Mouse (Mus musculus) lung, postnatal 4 days (tissue): ENCODE measurements at regions not wholly inside any gene's neighbourhood (a gene's known extent, or its start where the extent isn't known, plus 50 kb on each side); places are given as distances from the start of the nearest gene placed in this dataset.
"Not testable (repeated sequence)": the region's sequence is repeated elsewhere in the genome, so short reads cannot be mapped to it uniquely, and the experiment has no call there.

ENCODE experiments used
- DNase-seq, 2 experiments: peaks; one replicate each; pipeline ENCODE4 v3.0.0; 2021

DNA sequence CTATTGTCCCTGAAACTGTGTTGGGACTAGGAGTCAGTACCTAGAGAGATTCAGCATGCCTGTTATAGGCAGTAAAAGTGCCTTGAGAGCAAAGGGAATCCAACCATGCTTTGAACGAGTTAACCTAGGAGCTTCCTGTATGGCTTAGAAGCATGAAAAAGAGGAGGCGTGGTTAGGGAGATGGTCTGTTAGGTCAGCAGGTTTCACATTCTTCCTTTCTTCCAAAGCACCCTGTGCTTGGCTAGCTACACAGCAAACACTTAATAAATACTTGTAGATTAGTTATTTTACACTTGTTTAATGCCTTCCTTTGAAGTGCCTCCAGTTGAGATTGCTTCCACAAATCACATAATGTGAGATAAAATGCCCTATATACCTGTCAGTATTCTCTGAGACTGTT lies 284.9 kb upstream of the Adgra3 start:
- no peak for DNase-seq

DNA sequence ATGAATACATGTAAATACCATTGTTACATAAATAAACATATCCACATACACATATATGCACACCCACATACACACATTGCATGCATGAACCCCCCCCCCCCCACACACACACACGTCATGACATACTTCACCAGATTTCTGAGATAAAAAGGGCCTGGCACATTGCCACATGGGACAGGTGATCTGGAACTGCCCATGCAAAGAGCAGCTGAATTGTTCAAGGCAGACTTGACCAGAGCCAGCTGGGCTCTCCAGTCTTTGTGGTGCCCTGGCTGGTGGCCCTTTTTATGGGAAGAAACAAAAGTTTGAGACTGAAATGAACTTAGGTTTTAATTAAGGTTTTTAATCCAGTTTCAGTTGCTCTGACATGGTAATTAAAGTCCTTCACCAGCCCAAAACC lies 250.7 kb upstream of the Adgra3 start:
- no peak for DNase-seq

DNA sequence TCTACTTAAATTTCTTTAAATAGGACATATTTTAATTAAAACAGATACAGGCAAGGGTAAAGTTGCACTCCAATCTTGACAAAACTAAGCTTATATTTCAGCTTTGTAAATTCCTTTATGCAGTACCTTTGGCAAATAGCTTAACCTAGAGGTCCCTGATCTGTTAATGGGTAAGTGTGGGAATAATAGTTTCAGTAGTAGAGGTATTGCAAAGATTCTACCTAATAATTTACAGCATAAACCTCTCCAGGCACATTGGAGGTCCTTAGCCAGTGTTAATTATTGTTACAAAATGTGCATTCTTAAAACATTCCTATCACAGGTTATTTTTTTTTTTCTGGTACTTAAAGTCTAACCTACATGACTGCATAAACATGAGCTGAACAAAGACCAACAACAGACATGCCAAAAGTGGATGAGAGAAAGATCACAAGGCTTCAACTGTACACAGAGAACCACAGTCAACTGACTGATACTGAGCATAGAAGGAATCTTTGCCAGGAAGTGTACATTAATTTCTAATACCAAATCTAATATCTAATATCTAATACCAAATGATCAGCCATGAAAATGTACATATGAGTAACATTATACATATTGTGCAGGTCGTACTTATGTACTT lies 245.2 kb upstream of the Adgra3 start:
- no peak for DNase-seq

DNA sequence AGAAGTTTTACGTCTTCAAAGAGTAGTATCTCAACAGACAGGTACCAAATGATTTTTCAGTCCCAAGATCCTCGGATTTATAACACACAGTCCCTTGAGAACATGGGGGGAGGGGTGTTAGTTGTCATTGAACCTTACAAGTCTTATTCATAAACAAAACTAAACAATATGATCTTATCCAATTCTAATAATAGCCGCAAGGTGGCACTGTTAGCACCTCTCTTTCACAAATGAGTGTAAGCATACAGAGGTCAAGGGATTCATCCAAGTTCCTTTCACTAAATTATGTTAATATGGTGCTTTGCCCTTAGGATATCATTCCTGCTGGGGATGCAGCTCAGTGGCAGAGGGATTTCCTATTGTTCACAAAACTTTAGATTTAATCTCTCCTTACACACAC lies 235.0 kb upstream of the Adgra3 start:
- DNase-seq, result no peak

DNA sequence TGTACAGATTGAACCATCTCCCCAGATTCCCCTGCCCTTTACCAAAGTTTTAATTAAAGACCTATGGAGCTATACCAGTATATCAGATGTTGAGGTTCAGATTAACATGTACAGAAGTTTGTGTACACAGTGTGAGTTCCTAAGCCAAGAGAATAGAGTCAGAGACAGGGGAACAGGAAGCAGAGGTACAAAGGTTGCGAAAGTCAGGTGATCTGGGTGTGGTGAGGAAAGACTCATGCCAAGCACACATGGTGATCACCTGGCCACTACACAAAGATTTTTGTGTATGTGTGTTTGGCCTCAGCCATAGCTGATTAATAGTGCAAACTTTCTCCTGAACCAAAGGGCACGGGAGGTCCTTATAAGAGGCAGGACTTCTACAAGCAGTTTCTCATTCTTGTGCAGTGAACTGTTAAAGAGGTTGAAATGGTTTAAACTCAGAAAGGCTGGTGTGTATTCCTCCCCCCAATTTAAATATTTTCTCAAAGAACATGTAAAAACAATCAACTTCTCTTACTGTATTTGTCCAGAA lies 232.1 kb upstream of the Adgra3 start:
- no peak for DNase-seq

DNA sequence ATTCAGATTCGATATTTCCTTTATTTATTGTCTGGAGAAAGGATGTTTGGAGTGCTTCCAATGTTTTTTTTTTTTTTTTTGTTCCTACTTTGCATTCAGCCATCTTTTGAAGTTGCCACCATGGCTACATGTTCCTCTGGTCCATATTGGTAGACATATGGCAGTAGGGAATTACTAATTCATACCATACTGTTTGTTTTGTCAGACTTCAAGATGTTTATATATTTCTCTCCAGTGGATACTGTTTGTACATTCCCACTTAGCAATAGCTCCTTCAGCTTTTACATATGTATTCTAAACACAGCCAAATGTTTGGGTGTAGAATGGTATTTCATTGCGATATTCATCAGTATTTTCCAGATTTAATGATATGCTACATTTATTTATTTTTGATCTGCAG lies 201.6 kb upstream of the Adgra3 start:
- DNase-seq, result no peak

DNA sequence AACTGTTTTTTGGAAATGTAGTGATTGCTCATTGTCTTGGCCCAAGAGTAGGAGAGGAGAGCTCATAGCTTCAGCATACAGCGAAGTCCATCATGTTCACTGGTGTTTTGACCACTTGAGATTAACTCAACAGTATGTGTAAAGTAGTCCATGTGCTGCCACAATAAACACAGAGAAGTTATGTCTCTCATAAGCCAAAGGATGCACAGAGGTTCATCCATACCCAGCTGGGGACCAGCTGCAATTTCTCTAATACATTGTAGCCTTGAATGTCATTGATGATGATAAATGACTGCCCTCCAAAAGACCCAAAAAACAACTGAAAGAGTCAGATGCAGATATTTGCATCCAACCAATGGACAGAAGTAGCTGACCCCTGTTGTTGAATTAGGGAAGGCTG lies 199.2 kb upstream of the Adgra3 start:
- DNase-seq, result no peak

DNA sequence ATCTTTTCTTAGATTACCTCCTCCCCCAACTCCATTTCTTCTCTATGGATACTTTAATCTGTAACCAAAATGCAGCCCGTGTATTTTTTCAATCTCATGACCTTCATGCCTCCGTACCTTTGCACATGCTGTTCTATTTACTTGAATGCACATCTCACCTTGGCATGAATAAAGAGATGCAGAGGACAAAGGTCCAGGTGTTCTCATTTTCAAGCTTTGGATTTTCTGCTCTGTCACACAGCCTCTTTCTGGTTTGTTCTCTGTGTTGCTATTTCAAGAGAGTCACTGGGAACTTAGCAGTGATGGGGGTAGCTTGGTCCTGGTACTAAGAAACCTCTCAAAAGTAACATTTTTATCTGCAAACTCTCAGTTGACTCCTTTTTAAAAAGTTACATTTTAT lies 175.3 kb upstream of the Adgra3 start:
- DNase-seq, result no peak

DNA sequence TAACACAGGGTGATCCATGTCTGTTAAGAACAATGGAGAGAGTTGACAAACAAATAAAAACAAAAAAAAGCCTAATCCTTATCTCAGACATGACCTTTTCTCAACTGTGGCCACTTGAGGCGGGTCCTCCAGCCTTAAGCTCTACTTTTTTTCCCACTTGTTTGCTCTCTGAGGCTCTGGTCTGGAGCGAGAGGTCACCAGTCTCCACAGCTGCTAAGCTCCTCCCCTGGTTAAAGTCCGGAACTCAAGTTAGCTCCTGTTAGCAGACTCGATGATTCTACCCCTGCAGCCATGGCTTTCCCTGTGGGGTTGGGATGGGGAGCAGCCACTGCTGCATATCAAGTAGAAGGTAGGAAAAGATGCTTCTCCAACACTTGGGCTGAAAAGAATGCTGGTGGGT lies 158.2 kb upstream of the Adgra3 start:
- DNase-seq, result no peak

DNA sequence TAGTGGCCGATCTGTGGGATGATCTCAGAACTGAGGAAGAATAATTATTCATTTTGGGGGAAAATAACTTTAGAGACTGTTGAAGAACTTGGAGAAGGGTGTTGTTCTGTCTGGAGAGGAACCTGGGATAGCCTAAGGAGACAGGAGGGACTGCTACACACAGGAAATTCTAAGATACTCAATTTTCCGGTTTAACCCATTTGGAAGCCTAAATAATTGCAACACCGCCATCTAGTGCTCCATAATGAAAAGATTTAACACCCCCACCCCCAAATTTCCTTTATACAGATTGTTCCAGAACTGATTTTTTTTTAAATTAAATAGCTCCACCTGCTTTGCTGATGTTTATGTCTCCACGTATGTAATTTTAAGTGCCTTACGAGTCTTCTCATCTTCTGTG lies 157.2 kb upstream of the Adgra3 start:
- DNase-seq, result no peak

DNA sequence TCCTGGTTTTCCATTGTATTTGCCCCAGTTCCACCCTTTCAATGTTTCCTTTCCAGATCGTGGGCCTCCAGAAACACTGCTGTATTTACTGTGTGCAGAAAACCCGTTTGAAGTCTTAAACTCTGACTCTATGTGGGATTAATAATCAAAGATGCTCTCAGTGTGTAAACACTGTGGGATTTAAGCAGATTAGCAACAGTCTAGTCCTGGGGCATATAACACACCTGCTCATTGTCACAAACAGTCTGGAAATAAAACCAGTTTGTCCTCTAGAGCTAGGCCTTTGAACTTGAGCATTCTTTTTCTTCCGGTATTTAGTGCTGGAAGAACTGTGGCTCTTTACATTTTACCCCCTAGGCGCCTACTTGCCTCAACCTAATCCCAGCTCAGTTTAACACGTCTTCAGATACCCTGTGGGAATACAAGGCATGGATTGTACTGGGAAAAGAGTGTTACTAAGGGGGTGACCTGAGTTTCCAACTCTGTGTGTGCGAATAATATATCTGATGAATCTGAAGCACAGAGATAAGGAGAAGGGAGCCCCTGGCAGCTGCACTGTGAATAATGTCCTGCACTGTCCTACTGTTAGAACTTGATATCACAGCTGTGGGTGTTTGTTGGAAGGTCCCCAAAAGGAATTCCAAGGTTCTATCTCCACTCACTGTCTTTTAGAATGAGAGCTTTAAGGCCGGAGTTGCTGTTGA lies 143.7 kb upstream of the Adgra3 start:
- no peak for DNase-seq

DNA sequence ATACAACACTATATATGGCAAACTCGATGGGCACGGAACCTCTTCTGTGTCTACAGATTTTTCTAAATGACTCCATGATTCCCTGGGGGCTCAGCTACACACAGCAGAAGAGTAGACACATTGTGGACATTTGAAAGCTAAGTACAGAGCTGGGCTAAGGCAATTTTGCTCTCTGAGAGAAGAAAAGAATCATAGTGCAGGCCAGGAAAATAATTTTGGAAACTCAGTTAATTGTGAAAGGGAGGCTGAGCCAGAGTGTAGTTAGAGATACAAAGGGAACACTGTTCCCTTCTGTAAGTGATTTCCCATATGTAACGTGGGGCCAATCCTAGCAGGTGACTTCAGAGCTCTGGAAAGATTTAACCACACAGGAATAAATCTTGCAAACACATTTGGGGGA lies 137.6 kb upstream of the Adgra3 start:
- DNase-seq, result no peak

DNA sequence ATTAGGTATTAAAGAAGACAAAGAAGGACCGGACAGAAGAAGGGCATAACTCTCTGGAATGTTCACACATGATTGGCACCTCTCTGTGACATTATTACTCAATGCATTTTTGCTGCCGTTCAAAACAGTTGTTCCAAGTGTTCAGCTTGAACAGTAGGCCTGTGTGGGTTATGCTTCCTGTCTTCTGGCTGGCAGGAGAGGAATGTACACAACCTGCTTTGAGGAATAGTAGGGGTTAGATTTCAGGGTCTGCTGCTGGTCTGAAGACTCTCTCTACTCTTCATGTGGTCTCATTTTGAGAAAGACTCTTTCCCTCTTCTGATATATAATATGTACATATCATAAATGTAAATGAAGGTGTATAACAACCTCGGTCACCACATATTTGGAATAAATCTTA lies 137.2 kb upstream of the Adgra3 start:
- no peak for DNase-seq

DNA sequence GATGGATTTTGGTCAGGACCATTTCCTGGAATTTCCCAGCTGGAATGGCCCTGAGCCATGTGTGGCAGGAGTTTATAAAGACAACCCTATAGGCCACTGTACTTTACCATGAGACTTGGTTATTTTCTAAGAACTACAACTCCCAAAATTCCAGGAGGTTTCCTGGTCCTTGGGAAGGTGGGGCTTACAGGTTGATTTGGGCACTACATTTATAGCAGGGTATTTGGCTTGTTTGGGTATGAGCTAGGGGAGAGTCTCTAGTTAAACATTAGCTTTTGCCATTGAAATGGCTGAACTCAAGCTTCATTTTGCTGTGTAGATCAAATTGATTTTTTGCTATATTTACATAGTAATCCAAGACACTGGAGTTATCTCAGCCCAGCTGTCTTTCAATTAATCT lies 130.6 kb upstream of the Adgra3 start:
- no peak for DNase-seq

DNA sequence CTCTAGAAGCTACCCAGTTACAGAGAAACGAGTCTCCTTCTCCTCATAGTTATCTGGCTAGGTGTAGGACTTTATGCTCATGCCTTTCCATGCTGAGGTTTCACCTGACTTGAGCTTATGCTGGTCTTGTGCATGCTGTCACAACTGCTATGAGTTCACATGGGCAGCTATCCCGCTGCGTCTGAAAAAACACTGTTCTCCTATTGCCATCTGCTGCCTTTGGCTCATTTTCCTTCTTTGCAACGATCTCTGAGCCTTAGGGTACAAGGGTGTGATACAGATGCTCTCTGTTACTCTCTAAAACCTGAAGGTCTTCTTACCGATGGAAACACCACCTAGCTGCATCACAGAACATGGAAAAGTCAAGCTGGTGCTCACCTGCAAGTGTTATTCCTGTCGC lies 123.9 kb upstream of the Adgra3 start:
- DNase-seq, result no peak

DNA sequence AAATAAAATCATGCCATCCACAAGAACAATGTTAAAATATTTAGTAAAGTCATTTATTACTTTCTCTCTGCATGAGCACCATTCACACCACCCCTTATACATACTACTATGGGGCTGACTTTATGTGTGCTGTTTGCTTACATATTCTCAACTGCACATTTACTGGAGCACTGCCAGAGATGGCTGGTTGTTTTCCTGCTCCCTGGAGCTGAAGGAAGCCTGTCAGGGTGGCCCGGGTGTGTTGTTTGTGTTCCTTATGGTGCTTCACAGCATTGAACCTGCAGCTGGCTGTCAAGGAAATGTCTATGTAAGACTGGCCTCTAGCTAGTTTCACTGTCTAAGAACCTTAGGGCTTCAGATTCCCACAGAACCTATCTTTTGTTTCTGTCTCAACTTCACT lies 97.8 kb upstream of the Adgra3 start:
- DNase-seq, result peak in 1 of 2 experiments; percentile 20

DNA sequence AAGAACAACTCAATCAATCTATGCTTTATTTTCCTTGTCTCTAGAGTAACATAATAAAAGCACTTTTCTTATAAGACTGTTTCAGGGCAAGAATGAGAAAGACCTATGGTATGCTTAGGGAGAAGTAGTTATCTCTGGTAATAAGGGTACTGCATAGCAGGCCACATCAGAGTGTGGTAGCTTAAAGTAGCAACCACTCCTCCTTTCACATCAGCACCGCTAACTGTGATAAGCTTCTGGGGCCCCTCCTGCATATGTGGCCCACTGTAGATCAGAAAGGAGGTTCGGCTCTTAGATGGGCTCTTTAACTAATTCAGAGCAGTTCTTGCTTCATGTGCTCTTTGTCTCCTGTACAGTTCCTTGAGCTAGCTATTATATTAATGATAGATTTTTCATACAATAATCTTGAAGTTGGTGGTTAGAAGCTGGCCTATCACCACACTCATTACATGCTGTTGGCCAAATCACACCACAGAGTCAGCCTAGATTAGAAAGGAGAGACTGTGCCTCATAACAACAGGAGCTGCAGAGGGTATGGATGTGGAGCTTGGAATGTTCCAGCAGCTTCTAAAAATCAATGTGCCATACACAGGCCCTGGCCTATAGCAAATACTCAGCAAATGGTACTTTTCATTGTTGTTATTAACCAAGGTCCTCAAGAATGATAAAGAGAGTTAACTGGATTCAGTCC lies 96.5 kb upstream of the Adgra3 start:
- DNase-seq, result not testable (repeated sequence)

DNA sequence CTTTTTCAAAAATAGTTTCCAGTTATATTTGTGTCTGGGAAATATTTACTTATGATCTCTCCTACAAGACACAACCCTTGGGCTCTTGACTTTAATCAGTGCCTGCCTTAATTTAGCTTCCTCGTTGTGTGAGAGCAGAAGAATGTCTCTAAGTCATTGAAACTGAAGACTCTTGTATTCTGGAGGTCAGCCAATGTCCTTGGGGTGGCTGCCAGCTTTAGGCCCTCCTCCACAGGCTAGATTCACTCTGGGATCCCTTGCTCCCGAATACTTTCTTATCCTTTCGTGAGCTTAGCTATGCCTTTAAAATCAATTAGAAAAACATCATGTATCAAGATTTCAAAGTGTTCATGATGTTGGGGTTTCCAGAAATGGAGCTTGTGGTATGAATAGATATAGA lies 88.1 kb upstream of the Adgra3 start:
- peak; percentile 49 to 63 for DNase-seq

DNA sequence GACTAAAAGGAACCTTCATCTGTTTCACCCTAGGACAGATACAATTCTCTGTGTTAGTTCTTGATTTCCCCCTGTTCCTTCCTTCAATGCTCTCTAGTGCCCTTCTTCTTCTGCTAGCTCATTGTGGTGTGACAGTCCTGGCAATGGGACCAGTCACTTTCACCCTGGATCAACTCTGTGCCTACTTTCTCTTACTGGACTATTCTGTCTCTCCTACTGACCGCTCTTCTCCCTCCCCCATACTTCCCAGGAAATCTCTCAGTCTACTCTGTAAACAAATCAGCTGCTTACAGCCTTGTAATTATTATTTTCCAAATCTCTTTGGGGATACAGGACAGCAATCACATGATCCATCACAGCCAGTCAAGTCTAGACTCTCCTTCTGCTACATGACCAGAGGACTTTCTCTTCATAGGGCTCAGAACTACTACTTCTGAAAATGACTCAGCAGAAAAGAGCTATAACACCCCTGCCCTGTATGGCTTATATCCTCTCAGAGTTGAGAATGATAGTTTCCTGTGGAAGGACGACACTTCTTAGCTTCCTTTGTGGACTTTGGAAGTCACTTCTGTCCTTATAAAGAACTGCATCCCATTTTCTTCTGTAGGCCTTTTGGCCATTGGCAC lies 86.8 kb upstream of the Adgra3 start:
- no peak for DNase-seq

DNA sequence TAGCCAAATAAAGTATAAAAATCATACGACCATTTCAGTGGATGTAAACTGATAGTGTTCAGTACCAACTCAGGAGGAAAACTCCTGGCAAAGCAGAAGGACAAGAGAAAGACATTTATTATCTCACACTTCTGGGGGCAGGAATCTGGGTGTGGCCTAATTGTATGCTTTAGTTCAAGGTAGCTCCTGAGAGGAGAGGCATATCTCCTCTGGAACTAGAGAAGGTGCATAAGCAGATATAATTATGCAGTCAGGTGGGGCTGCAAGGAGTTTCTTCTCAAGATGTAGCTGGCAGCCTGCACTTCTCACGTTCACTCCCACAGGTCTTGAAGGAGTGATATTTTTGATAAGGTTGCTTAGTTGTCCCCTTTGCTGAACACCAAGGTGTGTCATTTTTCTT lies 71.4 kb upstream of the Adgra3 start:
- DNase-seq, result no peak

DNA sequence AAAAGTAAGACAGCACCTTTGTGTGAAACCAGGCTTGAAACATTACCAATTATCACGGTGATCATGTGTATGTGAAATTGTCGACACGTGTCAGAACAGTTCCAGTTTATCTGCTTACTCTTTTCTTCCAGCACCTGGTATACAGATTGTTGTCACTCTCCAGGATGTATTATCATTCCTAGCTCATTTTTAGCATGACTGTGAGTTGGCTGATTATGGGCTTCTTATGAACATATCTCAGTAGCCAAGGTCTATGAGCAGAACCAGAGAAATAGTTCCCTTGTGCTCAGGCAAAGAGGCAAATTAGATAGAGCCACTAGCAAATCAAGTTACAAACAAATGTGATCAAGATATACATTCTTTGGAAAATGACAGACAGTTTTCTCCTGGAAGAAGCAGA lies 70.2 kb upstream of the Adgra3 start:
- DNase-seq, result no peak

DNA sequence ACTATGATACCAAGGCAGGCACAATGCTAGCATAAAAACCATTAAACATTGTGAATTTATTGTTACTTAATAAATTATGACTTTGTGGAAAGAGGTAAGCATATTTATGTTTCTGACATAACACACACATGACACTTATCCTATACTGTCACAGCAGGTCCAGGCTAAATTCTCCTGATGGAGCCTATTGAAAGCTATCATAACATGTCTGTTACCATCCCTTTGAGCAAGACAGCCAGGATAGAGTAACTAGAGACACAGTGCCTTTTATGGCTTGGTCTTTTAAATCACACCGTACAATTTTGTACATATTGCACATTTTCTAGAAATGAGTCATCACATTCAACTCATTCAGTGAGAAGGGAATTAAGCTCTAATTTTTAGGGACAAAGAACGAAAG lies 67.8 kb upstream of the Adgra3 start:
- no peak for DNase-seq

DNA sequence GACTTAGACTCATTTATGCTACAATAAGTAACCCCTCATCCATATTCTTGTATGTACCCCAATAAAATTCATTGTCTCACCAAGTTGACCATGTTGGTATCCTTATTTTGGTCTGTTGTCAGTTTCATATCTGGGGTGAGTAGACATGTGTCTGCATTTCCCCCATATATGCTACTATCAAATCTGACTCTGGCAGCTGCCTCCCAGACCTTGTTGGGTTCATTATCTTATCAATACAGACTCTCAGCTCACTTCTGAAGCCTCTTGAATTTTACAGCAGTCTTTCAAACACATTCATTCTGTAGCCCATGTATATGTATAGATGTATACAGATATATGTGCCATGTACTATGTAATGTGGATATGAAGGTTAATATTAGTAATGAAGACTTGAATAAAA lies 67.4 kb upstream of the Adgra3 start:
- DNase-seq, result no peak

DNA sequence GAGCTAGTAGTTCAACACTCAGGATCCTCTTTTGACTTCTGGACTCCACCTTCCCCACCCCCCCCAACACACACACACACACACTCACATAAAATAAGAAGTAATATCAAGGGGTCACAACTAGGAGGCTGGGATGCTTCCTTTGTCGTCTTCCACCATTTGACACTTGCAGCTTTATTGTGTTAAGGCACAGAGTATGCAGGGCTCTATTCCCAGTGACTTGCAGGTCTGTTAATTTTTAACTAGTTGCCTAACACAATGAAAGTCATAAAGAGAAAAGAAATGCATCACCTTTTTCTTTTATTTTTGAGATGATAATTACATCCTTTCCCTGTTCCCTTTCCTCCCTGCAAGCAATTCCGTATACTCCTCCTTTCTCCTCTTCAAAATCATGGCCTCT lies 66.9 kb upstream of the Adgra3 start:
- DNase-seq, result no peak
